Mouse (Mus musculus) lung, postnatal 0 days (tissue): ENCODE measurements around the gene Tenm3. TPM values are rescaled to one million over a fixed set of nuclear protein-coding genes. Genes with fewer than 3 reads are reported as not detected.

Source experiments
- ATAC-seq: fragments of 200-750 bp; cut with Nextera tagmentation; 2 replicates; pipeline ENCODE4 v1.8.0; 2017; ENCODE audit warnings: moderate library complexity
- DNase-seq: peaks from one replicate; pipeline ENCODE4 v3.0.0-alpha.2; 2016; ENCODE audit warnings: low spot score
- H3K27ac ChIP-seq: fragments of 300-500 bp; sonication (generic); 2 replicates; pipeline ENCODE4 v1.5.1; 2014; ENCODE audit warnings: antibody characterized with exemption, mild to moderate bottlenecking, low read length, mixed read lengths
- H3K27me3 ChIP-seq: fragments of 300-500 bp; sonication (generic); replicated peaks from 2 replicates; pipeline ENCODE4 v1.6.1; 2014; ENCODE audit warnings: low read length, mixed read lengths; ENCODE audit not compliant: insufficient read depth
- H3K36me3 ChIP-seq: fragments of 300-500 bp; sonication (generic); 2 replicates; pipeline ENCODE4 v1.6.1; 2014; ENCODE audit warnings: low read length, mixed read lengths; ENCODE audit not compliant: insufficient read depth
- H3K4me1 ChIP-seq: fragments of 300-500 bp; sonication (generic); 2 replicates; pipeline ENCODE4 v1.6.1; 2014; ENCODE audit warnings: antibody characterized with exemption, low read depth, low read length, mixed read lengths; ENCODE audit not compliant: insufficient read depth
- H3K4me2 ChIP-seq: fragments of 300-500 bp; sonication (generic); replicated peaks from 2 replicates; pipeline ENCODE4 v1.6.1; 2014; ENCODE audit warnings: low read depth, mild to moderate bottlenecking, low read length, moderate library complexity, mixed read lengths
- H3K4me3 ChIP-seq: fragments of 300-500 bp; sonication (generic); 2 replicates; pipeline ENCODE4 v1.5.1; 2014; ENCODE audit warnings: low read depth, low read length
- H3K9ac ChIP-seq: fragments of 300-500 bp; sonication (generic); replicated peaks from 2 replicates; pipeline ENCODE4 v1.6.1; 2014; ENCODE audit warnings: low read depth, mild to moderate bottlenecking
- H3K9me3 ChIP-seq: fragments of 300-500 bp; sonication (generic); 2 replicates; pipeline ENCODE4 v1.6.1; 2016; ENCODE audit warnings: low read length, mixed read lengths
- CTCF ChIP-seq: IDR thresholded peaks from 2 replicates; pipeline ENCODE4 v1.5.1; 2016; ENCODE audit warnings: antibody characterized with exemption, mild to moderate bottlenecking
- EP300 ChIP-seq: IDR thresholded peaks from 2 replicates; pipeline ENCODE4 v1.6.1; 2016; ENCODE audit warnings: antibody characterized with exemption, mild to moderate bottlenecking, control low read depth
- WGBS: fragments of 180-500 bp; shearing (Covaris S2); extraction: QIAGEN DNeasy Blood & Tissue Kit; methylation state at CpG from one replicate; pipeline ENCODE4 v1.1.7; 2014; 5-methylcytosine and 5-hydroxymethylcytosine counted together
- polyA plus RNA-seq: library from polyadenylated mRNA; unstranded; fragments of >200 nt; fragmentation: Nextera tagmentation; extraction: Ambion mirVana; gene quantifications from 2 replicates; pipeline ENCODE4 v1.2.1, GENCODE M21; 2015

Tenm3 gene
- polyA plus RNA-seq, 1 experiment from 2014 or later, result 0.78 TPM

DNA sequence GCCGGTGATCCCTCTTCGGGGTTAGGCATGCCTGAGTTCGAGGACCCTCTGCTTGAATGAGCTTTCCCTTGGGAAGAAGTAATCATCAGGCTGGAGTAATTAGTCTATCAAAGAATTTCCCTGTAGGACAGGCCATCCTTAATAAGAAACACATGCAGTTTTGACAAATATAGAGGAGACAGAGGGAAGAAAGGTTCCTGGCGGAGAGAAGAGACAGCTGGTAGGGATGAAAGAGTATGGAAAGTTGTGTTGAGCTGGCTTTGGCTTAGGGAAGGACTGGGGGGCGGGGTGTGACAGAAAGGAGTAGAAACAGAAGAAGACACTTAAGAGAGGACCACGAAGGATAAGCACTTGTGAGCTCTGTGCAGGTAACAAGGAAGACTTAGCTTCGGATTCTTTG is 194.3 kb downstream of the Tenm3 start:
- TF ChIP-seq EP300 (no peak), CTCF (no peak)
- H3K27me3 ChIP-seq, result no peaks in the 10 kb centered on the region
- H3K27ac ChIP-seq, result no peak overlapping the region
- H3K4me2 ChIP-seq, result no peak overlapping the region
- ATAC-seq (peak; percentile 28; the same call in 1 of the 2 replicates), DNase-seq (peak; percentile 43)
- WGBS, result 57% methylated on average over 7 of the region's 7 CpGs
- no peaks in the 10 kb centered on the region for H3K9me3 ChIP-seq
- no peak overlapping the region for H3K9ac ChIP-seq
- no peaks in the 10 kb centered on the region for H3K4me1 ChIP-seq
- no peaks in the 10 kb centered on the region for H3K36me3 ChIP-seq
- H3K4me3 ChIP-seq, result no peak overlapping the region

DNA sequence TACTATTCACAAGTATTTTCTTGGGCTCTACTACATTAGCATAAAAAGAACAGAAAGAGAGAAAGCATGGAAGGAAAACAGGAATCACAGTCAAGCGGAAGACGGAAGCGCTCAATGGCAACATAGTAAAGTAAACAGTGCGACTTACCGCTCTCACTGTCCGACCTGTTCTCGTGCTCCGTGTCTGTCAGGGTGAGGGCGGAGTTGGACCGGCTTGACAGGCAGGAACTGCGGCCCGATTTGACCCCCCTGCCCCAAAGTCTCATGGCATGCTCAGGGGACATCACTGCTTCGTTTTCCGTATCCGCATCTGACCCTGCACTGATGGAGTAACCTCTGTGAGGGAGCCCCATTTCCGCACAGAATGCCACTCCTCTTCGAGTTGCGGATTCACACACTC is 197.6 kb downstream of the Tenm3 start:
- Histone ChIP-seq H3K4me2 (no peak overlapping the region), H3K27me3 (no peaks in the 10 kb centered on the region), H3K4me3 (no peak overlapping the region), H3K36me3 (no peaks in the 10 kb centered on the region), H3K9me3 (no peaks in the 10 kb centered on the region), H3K27ac (no peak overlapping the region), H3K4me1 (no peaks in the 10 kb centered on the region), H3K9ac (no peak overlapping the region)
- DNase-seq (no peak), ATAC-seq (no peak)
- WGBS, result 51% methylated on average over 18 of the region's 18 CpGs
- no peak for TF ChIP-seq EP300
- no peak for TF ChIP-seq CTCF

DNA sequence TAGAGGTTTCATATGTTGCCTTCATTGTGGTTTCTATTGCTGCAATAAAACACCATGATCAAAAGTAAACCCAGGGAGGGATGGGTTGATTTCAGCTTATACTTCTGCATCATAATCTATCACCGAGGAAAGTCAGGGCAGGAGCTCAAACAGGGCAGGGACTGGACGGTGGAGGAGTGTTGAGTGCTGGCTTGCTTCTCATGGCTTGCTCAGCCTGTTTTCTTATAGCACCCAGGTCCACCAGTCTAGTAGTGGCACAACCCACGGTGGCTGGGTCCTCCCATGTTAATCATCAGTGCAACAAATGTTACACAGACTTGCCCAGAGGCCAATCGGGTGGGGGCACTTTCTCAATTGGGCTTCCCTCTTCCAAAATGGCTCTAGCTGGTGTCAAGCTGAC is 205.6 kb downstream of the Tenm3 start:
- H3K27me3 ChIP-seq, result no peaks in the 10 kb centered on the region
- H3K9me3 ChIP-seq, result no peaks in the 10 kb centered on the region
- H3K4me1 ChIP-seq, result no peaks in the 10 kb centered on the region
- no peaks in the 10 kb centered on the region for H3K36me3 ChIP-seq
- H3K27ac ChIP-seq, result no peak overlapping the region
- no peak overlapping the region for H3K9ac ChIP-seq
- no peak for TF ChIP-seq EP300
- no peak for TF ChIP-seq CTCF
- WGBS, result 76% methylated on average over 4 of the region's 4 CpGs
- no peak for ATAC-seq
- DNase-seq, result no peak
- H3K4me3 ChIP-seq, result no peak overlapping the region
- H3K4me2 ChIP-seq, result no peak overlapping the region

DNA sequence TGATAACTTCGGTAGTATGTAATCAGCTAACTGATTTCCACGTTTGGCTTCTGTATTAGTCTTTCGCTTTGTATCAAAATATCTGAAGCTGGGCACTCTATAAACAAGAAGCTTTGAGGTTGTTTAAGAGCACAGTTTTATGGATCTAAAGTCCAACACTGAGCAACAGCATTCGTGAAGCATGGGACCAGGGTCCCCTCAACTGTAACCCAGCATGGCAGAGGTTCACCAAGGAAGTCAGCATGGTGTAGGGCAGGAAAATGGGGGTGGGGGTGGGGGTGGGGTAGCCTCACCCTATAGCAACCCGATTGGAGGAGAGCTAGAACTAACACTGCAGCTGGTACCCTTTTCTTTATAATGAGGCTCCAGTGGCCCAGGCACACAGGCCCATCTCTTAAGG is 206.8 kb downstream of the Tenm3 start:
- Histone ChIP-seq H3K36me3 (no peaks in the 10 kb centered on the region), H3K4me2 (no peak overlapping the region), H3K9me3 (no peaks in the 10 kb centered on the region), H3K4me3 (no peak overlapping the region), H3K27ac (no peak overlapping the region), H3K4me1 (no peaks in the 10 kb centered on the region), H3K9ac (no peak overlapping the region), H3K27me3 (no peaks in the 10 kb centered on the region)
- 72% methylated on average over 5 of the region's 5 CpGs for WGBS
- ATAC-seq, result no peak
- no peak for TF ChIP-seq CTCF
- TF ChIP-seq EP300, result no peak
- no peak for DNase-seq

DNA sequence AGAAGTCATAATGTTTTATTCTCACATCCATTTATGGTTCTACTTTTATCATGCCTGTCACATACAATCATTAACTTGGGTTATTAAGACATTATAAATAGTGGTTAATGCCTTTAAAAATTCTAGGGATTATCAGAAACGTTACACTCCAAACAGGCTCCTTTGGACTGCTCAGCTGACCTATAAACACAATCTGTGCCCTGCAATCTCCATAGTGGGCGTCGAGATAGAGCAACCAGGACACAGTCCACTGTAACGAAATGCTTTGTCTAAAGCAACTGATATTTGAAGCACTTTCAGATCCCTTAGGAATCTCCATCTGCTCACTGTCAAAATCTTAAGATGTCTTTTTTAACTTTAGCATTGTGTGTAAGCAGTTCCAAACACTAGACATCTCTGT is 207.9 kb downstream of the Tenm3 start:
- no peak for ATAC-seq
- H3K36me3 ChIP-seq, result no peaks in the 10 kb centered on the region
- DNase-seq, result no peak
- no peak overlapping the region for H3K9ac ChIP-seq
- H3K4me1 ChIP-seq, result no peaks in the 10 kb centered on the region
- no peak overlapping the region for H3K27ac ChIP-seq
- TF ChIP-seq CTCF (no peak), EP300 (no peak)
- WGBS, result 48% methylated on average over 4 of the region's 4 CpGs
- H3K4me2 ChIP-seq, result no peak overlapping the region
- H3K9me3 ChIP-seq, result no peaks in the 10 kb centered on the region
- H3K4me3 ChIP-seq, result no peak overlapping the region
- H3K27me3 ChIP-seq, result no peaks in the 10 kb centered on the region

DNA sequence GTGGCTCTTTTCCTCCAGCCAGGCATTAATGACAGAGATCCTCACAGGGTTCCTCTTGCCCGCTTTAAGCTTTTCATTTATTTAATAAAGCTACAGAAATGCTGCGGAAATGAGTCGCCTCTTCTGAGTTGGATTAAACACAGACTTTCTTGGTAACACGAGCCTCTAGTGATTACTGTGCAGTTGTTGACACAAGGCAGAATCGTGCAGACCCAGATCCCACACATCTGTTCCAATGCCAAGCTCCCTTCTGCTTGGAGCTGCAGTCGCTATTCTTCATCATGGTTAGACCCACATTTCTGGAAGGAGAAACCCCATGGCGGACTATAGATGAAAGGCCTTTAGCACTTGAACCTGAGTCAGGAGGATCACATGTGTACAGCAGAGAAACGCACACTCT is 210.3 kb downstream of the Tenm3 start:
- Histone ChIP-seq H3K9ac (no peak overlapping the region), H3K36me3 (no peaks in the 10 kb centered on the region), H3K4me2 (no peak overlapping the region), H3K4me1 (no peaks in the 10 kb centered on the region), H3K27me3 (no peaks in the 10 kb centered on the region), H3K9me3 (no peaks in the 10 kb centered on the region), H3K4me3 (no peak overlapping the region), H3K27ac (no peak overlapping the region)
- DNase-seq (no peak), ATAC-seq (no peak)
- 54% methylated on average over 8 of the region's 8 CpGs for WGBS
- no peak for TF ChIP-seq EP300
- TF ChIP-seq CTCF, result no peak

DNA sequence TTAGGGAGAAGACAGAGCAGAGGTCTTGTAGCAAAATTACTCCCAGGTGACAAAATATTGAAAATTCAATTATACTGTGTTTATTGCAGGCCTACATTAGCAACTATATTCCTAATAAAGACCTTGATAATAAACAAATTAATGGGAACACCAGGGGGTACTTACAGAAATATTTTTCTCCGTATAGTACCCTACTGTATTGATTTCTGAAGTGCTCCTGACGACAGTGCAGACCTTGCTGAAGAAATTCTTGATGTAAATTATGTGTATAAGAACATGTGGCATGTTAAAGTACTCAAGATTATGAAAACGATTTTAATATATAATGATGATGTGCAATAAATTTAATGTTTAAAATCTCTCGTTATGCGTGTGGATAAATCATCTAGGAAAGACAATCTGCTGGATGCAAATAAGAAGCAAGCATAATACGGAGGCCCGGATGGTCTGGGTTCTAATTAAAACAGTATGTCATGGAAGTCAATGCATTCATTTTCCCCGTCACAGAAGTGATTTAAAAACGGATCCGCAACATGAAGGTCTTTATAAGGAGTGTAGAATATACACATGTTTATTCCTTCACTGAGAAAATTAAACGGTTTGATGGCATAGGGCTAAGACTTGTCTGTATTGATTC is 221.1 kb downstream of the Tenm3 start:
- Histone ChIP-seq H3K4me3 (no peak overlapping the region), H3K27me3 (no peaks in the 10 kb centered on the region), H3K9me3 (no peaks in the 10 kb centered on the region), H3K4me1 (no peaks in the 10 kb centered on the region), H3K4me2 (no peak overlapping the region), H3K9ac (no peak overlapping the region), H3K27ac (no peak overlapping the region), H3K36me3 (no peaks in the 10 kb centered on the region)
- no peak for TF ChIP-seq EP300
- TF ChIP-seq CTCF, result no peak
- DNase-seq (no peak), ATAC-seq (no peak)
- WGBS, result 82% methylated on average over 11 of the region's 11 CpGs
